Mouse (Mus musculus): ENCODE measurements around the gene Rras. TPM values are rescaled to one million over a fixed set of nuclear protein-coding genes. Genes with fewer than 3 reads are reported as not detected.

The Rras gene
- polyA plus RNA-seq, 1 experiment from 2014 or later, result 21.2 TPM

GRCm38 (mm10) chr7:45040851-45041250 is 23.1 kb downstream of the Rras start:
- no peaks in the 10 kb centered on the region for H3K27me3 ChIP-seq (ENCODE audit: control insufficient read depth, insufficient read depth, low read length)
- ATAC-seq (ENCODE audit: low FRiP score), result no peak
- H3K36me3 ChIP-seq (ENCODE audit: control insufficient read depth, insufficient read depth, low read length), result peaks cover 37% of the 10 kb centered on the region
- no peaks in the 10 kb centered on the region for H3K9me3 ChIP-seq (ENCODE audit: control insufficient read depth, low read length)
- H3K9ac ChIP-seq (ENCODE audit: low read depth, low read length), result no peak overlapping the region
- H3K4me1 ChIP-seq (replicated peaks; ENCODE audit: control insufficient read depth, insufficient read depth, low read length), result no peaks in the 10 kb centered on the region
- DNase-seq (ENCODE audit: low spot score), result no peak
- no peak overlapping the region for H3K27ac ChIP-seq (ENCODE audit: low read depth, low read length)
- no peak overlapping the region for H3K4me3 ChIP-seq (ENCODE audit: low read depth, low read length)
- H3K4me2 ChIP-seq (replicated peaks; ENCODE audit: low read depth, low read length), result no peak overlapping the region
- WGBS, result 92% methylated on average over 9 of the region's 9 CpGs

GRCm38 (mm10) chr7:45043307-45043706 is 25.5 kb downstream of the Rras start:
- Histone ChIP-seq H3K27me3 (ENCODE audit: control insufficient read depth, insufficient read depth, low read length) (no peaks in the 10 kb centered on the region), H3K9me3 (ENCODE audit: control insufficient read depth, low read length) (no peaks in the 10 kb centered on the region), H3K4me2 (replicated peaks; ENCODE audit: low read depth, low read length) (no peak overlapping the region), H3K4me3 (ENCODE audit: low read depth, low read length) (no peak overlapping the region), H3K4me1 (replicated peaks; ENCODE audit: control insufficient read depth, insufficient read depth, low read length) (no peaks in the 10 kb centered on the region), H3K36me3 (ENCODE audit: control insufficient read depth, insufficient read depth, low read length) (peaks cover 55% of the 10 kb centered on the region), H3K27ac (ENCODE audit: low read depth, low read length) (no peak overlapping the region), H3K9ac (ENCODE audit: low read depth, low read length) (no peak overlapping the region)
- DNase-seq (ENCODE audit: low spot score) (no peak), ATAC-seq (ENCODE audit: low FRiP score) (no peak)
- WGBS, result 95% methylated on average over 12 of the region's 14 CpGs

- Histone ChIP-seq H3K9ac (ENCODE audit: low read depth, low read length) (no peak overlapping the region), H3K4me3 (ENCODE audit: low read depth, low read length) (no peak overlapping the region), H3K27me3 (ENCODE audit: control insufficient read depth, insufficient read depth, low read length) (no peaks in the 10 kb centered on the region), H3K27ac (ENCODE audit: low read depth, low read length) (no peak overlapping the region), H3K36me3 (ENCODE audit: control insufficient read depth, insufficient read depth, low read length) (peaks cover 66% of the 10 kb centered on the region), H3K4me1 (replicated peaks; ENCODE audit: control insufficient read depth, insufficient read depth, low read length) (no peaks in the 10 kb centered on the region), H3K4me2 (replicated peaks; ENCODE audit: low read depth, low read length) (no peak overlapping the region), H3K9me3 (ENCODE audit: control insufficient read depth, low read length) (no peaks in the 10 kb centered on the region)
- WGBS, result 94% methylated on average over 22 of the region's 22 CpGs
- ATAC-seq (ENCODE audit: low FRiP score) (no peak), DNase-seq (ENCODE audit: low spot score) (no peak)
Observed at GRCm38 (mm10) chr7:45045741-45046140, 28.0 kb downstream of the Rras start.

- ATAC-seq (ENCODE audit: low FRiP score) (no peak), DNase-seq (ENCODE audit: low spot score) (no peak)
- H3K36me3 ChIP-seq (ENCODE audit: control insufficient read depth, insufficient read depth, low read length), result peaks cover 61% of the 10 kb centered on the region
- H3K4me3 ChIP-seq (ENCODE audit: low read depth, low read length), result no peak overlapping the region
- no peak overlapping the region for H3K4me2 ChIP-seq (replicated peaks; ENCODE audit: low read depth, low read length)
- no peak overlapping the region for H3K9ac ChIP-seq (ENCODE audit: low read depth, low read length)
- H3K27ac ChIP-seq (ENCODE audit: low read depth, low read length), result no peak overlapping the region
- no peaks in the 10 kb centered on the region for H3K27me3 ChIP-seq (ENCODE audit: control insufficient read depth, insufficient read depth, low read length)
- 0 out of 2 replicates have a peak, but pooled peaks cover 2% of the 10 kb centered on the region for H3K4me1 ChIP-seq (replicated peaks; ENCODE audit: control insufficient read depth, insufficient read depth, low read length)
- WGBS, result 97% methylated on average over 26 of the region's 26 CpGs
- H3K9me3 ChIP-seq (ENCODE audit: control insufficient read depth, low read length), result no peaks in the 10 kb centered on the region
Observed at GRCm38 (mm10) chr7:45046853-45047350, 29.1 kb downstream of the Rras start.

- 0 out of 2 replicates have a peak, but pooled peaks cover 3% of the 10 kb centered on the region for H3K4me1 ChIP-seq (replicated peaks; ENCODE audit: control insufficient read depth, insufficient read depth, low read length)
- 97% methylated on average over 14 of the region's 14 CpGs for WGBS
- H3K9me3 ChIP-seq (ENCODE audit: control insufficient read depth, low read length), result no peaks in the 10 kb centered on the region
- no peak overlapping the region for H3K27ac ChIP-seq (ENCODE audit: low read depth, low read length)
- H3K27me3 ChIP-seq (ENCODE audit: control insufficient read depth, insufficient read depth, low read length), result no peaks in the 10 kb centered on the region
- H3K4me2 ChIP-seq (replicated peaks; ENCODE audit: low read depth, low read length), result no peak overlapping the region
- ATAC-seq (ENCODE audit: low FRiP score) (no peak), DNase-seq (ENCODE audit: low spot score) (no peak)
- no peak overlapping the region for H3K9ac ChIP-seq (ENCODE audit: low read depth, low read length)
- H3K4me3 ChIP-seq (ENCODE audit: low read depth, low read length), result no peak overlapping the region
- peaks cover 58% of the 10 kb centered on the region for H3K36me3 ChIP-seq (ENCODE audit: control insufficient read depth, insufficient read depth, low read length)
Observed at GRCm38 (mm10) chr7:45047491-45047890, 29.7 kb downstream of the Rras start.

- DNase-seq (ENCODE audit: low spot score) (no peak), ATAC-seq (ENCODE audit: low FRiP score) (no peak)
- Histone ChIP-seq H3K4me3 (ENCODE audit: low read depth, low read length) (no peak overlapping the region), H3K9ac (ENCODE audit: low read depth, low read length) (no peak overlapping the region), H3K36me3 (ENCODE audit: control insufficient read depth, insufficient read depth, low read length) (peaks cover 53% of the 10 kb centered on the region), H3K4me1 (replicated peaks; ENCODE audit: control insufficient read depth, insufficient read depth, low read length) (0 out of 2 replicates have a peak, but pooled peaks cover 3% of the 10 kb centered on the region), H3K27ac (ENCODE audit: low read depth, low read length) (no peak overlapping the region), H3K4me2 (replicated peaks; ENCODE audit: low read depth, low read length) (no peak overlapping the region), H3K27me3 (ENCODE audit: control insufficient read depth, insufficient read depth, low read length) (no peaks in the 10 kb centered on the region), H3K9me3 (ENCODE audit: control insufficient read depth, low read length) (no peaks in the 10 kb centered on the region)
- WGBS, result 94% methylated on average over 38 of the region's 38 CpGs
Observed at GRCm38 (mm10) chr7:45048001-45048890, 30.5 kb downstream of the Rras start.

GRCm38 (mm10) chr7:45048923-45049657 is 31.3 kb downstream of the Rras start:
- Histone ChIP-seq H3K4me1 (replicated peaks; ENCODE audit: control insufficient read depth, insufficient read depth, low read length) (0 out of 2 replicates have a peak, but pooled peaks cover 3% of the 10 kb centered on the region), H3K9me3 (ENCODE audit: control insufficient read depth, low read length) (no peaks in the 10 kb centered on the region), H3K27ac (ENCODE audit: low read depth, low read length) (no peak overlapping the region), H3K4me2 (replicated peaks; ENCODE audit: low read depth, low read length) (no peak overlapping the region), H3K9ac (ENCODE audit: low read depth, low read length) (no peak overlapping the region), H3K27me3 (ENCODE audit: control insufficient read depth, insufficient read depth, low read length) (no peaks in the 10 kb centered on the region), H3K4me3 (ENCODE audit: low read depth, low read length) (no peak overlapping the region), H3K36me3 (ENCODE audit: control insufficient read depth, insufficient read depth, low read length) (peaks cover 50% of the 10 kb centered on the region)
- WGBS, result 94% methylated on average over 23 of the region's 23 CpGs
- no peak for DNase-seq (ENCODE audit: low spot score)
- ATAC-seq (ENCODE audit: low FRiP score), result no peak

GRCm38 (mm10) chr7:45050945-45051600 is 33.3 kb downstream of the Rras start:
- H3K27me3 ChIP-seq (ENCODE audit: control insufficient read depth, insufficient read depth, low read length), result no peaks in the 10 kb centered on the region
- H3K36me3 ChIP-seq (ENCODE audit: control insufficient read depth, insufficient read depth, low read length), result peaks cover 35% of the 10 kb centered on the region
- peak overlapping the region; percentile 81 for H3K9ac ChIP-seq (ENCODE audit: low read depth, low read length)
- H3K4me2 ChIP-seq (replicated peaks; ENCODE audit: low read depth, low read length), result peak overlapping the region; percentile 96
- peak; percentile 57 for ATAC-seq (ENCODE audit: low FRiP score)
- 4% methylated on average over 16 of the region's 16 CpGs for WGBS
- peak overlapping the region; percentile 98 for H3K27ac ChIP-seq (ENCODE audit: low read depth, low read length)
- 0 out of 2 replicates have a peak, but pooled peaks cover 3% of the 10 kb centered on the region for H3K4me1 ChIP-seq (replicated peaks; ENCODE audit: control insufficient read depth, insufficient read depth, low read length)
- DNase-seq (ENCODE audit: low spot score), result peak; percentile 88
- H3K4me3 ChIP-seq (ENCODE audit: low read depth, low read length), result peak overlapping the region; percentile 92
- H3K9me3 ChIP-seq (ENCODE audit: control insufficient read depth, low read length), result no peaks in the 10 kb centered on the region
